ENCODE assay signal across 8 mouse cellular contexts in genomic region chr6:52713104-52713896, GRCm38 (mm10). TPM values are rescaled to one million over a fixed set of nuclear protein-coding genes. Genes with fewer than 3 reads are reported as not detected.
DNase-seq lines count a peak whose midpoint lies in the region; ATAC-seq and TF ChIP-seq lines count a peak whose summit lies in the region.

Tax1bp1 (plus strand) TSS chr6:52713729.

- peaks cover 0 to 11% of the 10 kb centered on the region in 2 experiments; a peak in 2 of 4 replicates for H3K36me3 ChIP-seq in MEL (ENCODE audit: control insufficient read depth in 1 of 2, insufficient read depth in 2 of 2, low read length in 2 of 2)
- H3K36me3 ChIP-seq in forebrain, embryonic 16.5 days (ENCODE audit: control insufficient read depth, insufficient read depth), result no peaks in the 10 kb centered on the region
- no peaks in the 10 kb centered on the region for H3K36me3 ChIP-seq in liver, postnatal 0 days (replicated peaks; ENCODE audit: insufficient read depth, low read length)
- H3K36me3 ChIP-seq in neural tube, embryonic 13.5 days, result no peaks in the 10 kb centered on the region
- H3K36me3 ChIP-seq in testis, adult 2 months (ENCODE audit: control insufficient read depth, insufficient read depth, low read length), result no peaks in the 10 kb centered on the region

- no peaks in the 10 kb centered on the region for H3K27me3 ChIP-seq in MEL (ENCODE audit: control insufficient read depth in 1 of 2, insufficient read depth in 2 of 2, low read length in 2 of 2)
- H3K27me3 ChIP-seq in forebrain, embryonic 16.5 days (replicated peaks; ENCODE audit: control insufficient read depth, insufficient read depth, low read length), result no peaks in the 10 kb centered on the region
- no peaks in the 10 kb centered on the region for H3K27me3 ChIP-seq in liver, postnatal 0 days (ENCODE audit: insufficient read depth, low read length)
- H3K27me3 ChIP-seq in neural tube, embryonic 13.5 days, result no peaks in the 10 kb centered on the region
- no peaks in the 10 kb centered on the region for H3K27me3 ChIP-seq in testis, adult 2 months (ENCODE audit: control insufficient read depth, insufficient read depth, low read length)

- peak within 1 kb of the TSS; percentile 90 for H3K9ac ChIP-seq in MEL (ENCODE audit: control insufficient read depth, low read depth, low read length, poor library complexity, severe bottlenecking)
- H3K9ac ChIP-seq in forebrain, embryonic 16.5 days (replicated peaks; ENCODE audit: low read depth, low read length), result peak within 1 kb of the TSS; percentile 89
- H3K9ac ChIP-seq in liver, postnatal 0 days (replicated peaks), result peak within 1 kb of the TSS; percentile 92
- H3K9ac ChIP-seq in neural tube, embryonic 13.5 days, result peak within 1 kb of the TSS; percentile 90

- TF ChIP-seq CTCF in MEL (IDR thresholded peaks at IDR 0.05 in 2 of 3, conservative IDR thresholded peaks at IDR 0.05 in 1 of 3; ENCODE audit: control insufficient read depth in 1 of 3, insufficient read depth in 1 of 3, low read depth in 2 of 3, low read length in 3 of 3, poor library complexity in 1 of 3, severe bottlenecking in 1 of 3), result no peak
- TF ChIP-seq CTCF in liver, postnatal 0 days (IDR thresholded peaks at IDR 0.05; ENCODE audit: low read depth), result no peak
- no peak for TF ChIP-seq CTCF in testis, adult 2 months (IDR thresholded peaks at IDR 0.05; ENCODE audit: control insufficient read depth, insufficient read depth, insufficient replicate concordance, low read depth, low read length)

- H3K4me1 ChIP-seq in MEL (ENCODE audit: control insufficient read depth in 1 of 2, insufficient read depth in 2 of 2, low read length in 2 of 2), result peaks cover 0 to 2% of the 10 kb centered on the region in 2 experiments; a peak in 1 of 4 replicates
- H3K4me1 ChIP-seq in forebrain, embryonic 16.5 days (replicated peaks; ENCODE audit: control insufficient read depth, insufficient read depth, low read length), result peaks cover 3% of the 10 kb centered on the region
- H3K4me1 ChIP-seq in liver, postnatal 0 days (ENCODE audit: insufficient read depth), result peaks cover 10% of the 10 kb centered on the region; the same call in 1 of the 2 replicates
- H3K4me1 ChIP-seq in neural tube, embryonic 13.5 days (replicated peaks), result peaks cover 14% of the 10 kb centered on the region
- no peaks in the 10 kb centered on the region; the same call in 1 of the 2 replicates for H3K4me1 ChIP-seq in testis, adult 2 months (ENCODE audit: control insufficient read depth, insufficient read depth, low read length)

- WGBS in forebrain, embryonic 16.5 days, result 3% methylated on average over 38 of the region's 38 CpGs
- WGBS in liver, postnatal 0 days (ENCODE audit: insufficient replicate concordance), result 1% methylated on average over 32 of the region's 38 CpGs
- 4% methylated on average over 38 of the region's 38 CpGs for WGBS in neural tube, embryonic 13.5 days

- no peaks in the 10 kb centered on the region for H3K9me3 ChIP-seq in MEL (replicated peaks; ENCODE audit: insufficient read depth, low read length)
- H3K9me3 ChIP-seq in forebrain, embryonic 16.5 days (ENCODE audit: control insufficient read depth, low read length), result no peaks in the 10 kb centered on the region
- H3K9me3 ChIP-seq in liver, postnatal 0 days (ENCODE audit: low read length), result no peaks in the 10 kb centered on the region
- H3K9me3 ChIP-seq in neural tube, embryonic 13.5 days, result no peaks in the 10 kb centered on the region

- peak; percentile 95 for DNase-seq in MEL (ENCODE audit: low read depth, low spot score)
- peak; percentile 95 for DNase-seq in cerebellum, adult 18-20 months
- peak; percentile 88 for DNase-seq in heart, postnatal 25 days (ENCODE audit: low spot score)
- DNase-seq in layer of hippocampus, adult 11-12 months (ENCODE audit: low spot score), result peak; percentile 91
- DNase-seq in liver, postnatal 0 days, result peak; percentile 95

- peak within 1 kb of the TSS; percentile 64 for H3K27ac ChIP-seq in MEL (ENCODE audit: control insufficient read depth, low read depth, low read length)
- H3K27ac ChIP-seq in forebrain, embryonic 16.5 days (ENCODE audit: low read length), result peak within 1 kb of the TSS; percentile 91
- H3K27ac ChIP-seq in liver, postnatal 0 days (ENCODE audit: low read depth), result peak within 1 kb of the TSS; percentile 97
- H3K27ac ChIP-seq in neural tube, embryonic 13.5 days (replicated peaks), result peak within 1 kb of the TSS; percentile 89
- H3K27ac ChIP-seq in testis, adult 2 months (ENCODE audit: control insufficient read depth, insufficient read depth, low read depth, low read length), result peak within 1 kb of the TSS; percentile 94

- TF ChIP-seq EP300 in MEL (IDR thresholded peaks at IDR 0.05; ENCODE audit: low read depth in 1 of 2, low read length in 2 of 2), result no peak
- no peak for TF ChIP-seq EP300 in liver, postnatal 0 days (IDR thresholded peaks at IDR 0.05; ENCODE audit: low read depth)

- peak within 1 kb of the TSS; percentile 92 to 98 for H3K4me3 ChIP-seq in MEL (ENCODE audit: control insufficient read depth in 1 of 2, insufficient read depth in 1 of 2, low read depth in 2 of 2, low read length in 2 of 2)
- peak within 1 kb of the TSS; percentile 99 for H3K4me3 ChIP-seq in forebrain, embryonic 16.5 days (replicated peaks; ENCODE audit: low read length)
- peak within 1 kb of the TSS; percentile 69 for H3K4me3 ChIP-seq in liver, postnatal 0 days (ENCODE audit: low read depth, low read length)
- peak within 1 kb of the TSS; percentile 86 for H3K4me3 ChIP-seq in neural tube, embryonic 13.5 days
- peak within 1 kb of the TSS; percentile 90 for H3K4me3 ChIP-seq in testis, adult 2 months (ENCODE audit: control insufficient read depth, low read depth, low read length)

- TF ChIP-seq POLR2A in MEL (IDR thresholded peaks at IDR 0.05; ENCODE audit: control insufficient read depth in 1 of 2, insufficient read depth in 1 of 2, low read depth in 1 of 2, low read length in 2 of 2, poor library complexity in 1 of 2), result peak; percentile 72 to 74
- peak; percentile 100 for TF ChIP-seq POLR2A in testis, adult 2 months (IDR thresholded peaks at IDR 0.05; ENCODE audit: control insufficient read depth, low read depth, low read length)

- intact Hi-C loops in heart, postnatal 25 days (cut with DNase I), result loop anchor here (5.0 kb wide), 1 partner anchor 71 kb away; the partner anchor contains the start of gene Hibadh

- no peak for TF ChIP-seq RAD21 in MEL (IDR thresholded peaks at IDR 0.05; ENCODE audit: low read depth, low read length)

- H3K79me2 ChIP-seq in MEL (ENCODE audit: control insufficient read depth, insufficient read depth, low read length, poor library complexity), result peaks cover 34% of the 10 kb centered on the region

- peak; percentile 100 for ATAC-seq in forebrain, embryonic 16.5 days
- ATAC-seq in liver, postnatal 0 days, result peak; percentile 96
- ATAC-seq in neural tube, embryonic 13.5 days (ENCODE audit: low read depth), result peak; percentile 98

- peak within 1 kb of the TSS; percentile 81 for H3K4me2 ChIP-seq in forebrain, embryonic 16.5 days (ENCODE audit: low read length)
- peak within 1 kb of the TSS; percentile 70 for H3K4me2 ChIP-seq in liver, postnatal 0 days (ENCODE audit: low read depth, low read length)
- H3K4me2 ChIP-seq in neural tube, embryonic 13.5 days, result peak within 1 kb of the TSS; percentile 69

TF ChIP-seq in MEL, 35 proteins besides CTCF, POLR2A, EP300 and RAD21 (continues in another document):
- TF ChIP-seq HCFC1 (IDR thresholded peaks at IDR 0.05; ENCODE audit: low read depth, low read length) (peak; percentile 81), ELF1 (IDR thresholded peaks at IDR 0.05; ENCODE audit: low read depth, low read length) (peak; percentile 89), SMC3 (IDR thresholded peaks at IDR 0.05; ENCODE audit: low read depth, low read length) (no peak), KAT2A (conservative IDR thresholded peaks at IDR 0.05; ENCODE audit: low read depth, low read length) (no peak), MEF2A (IDR thresholded peaks at IDR 0.05; ENCODE audit: extremely low read depth, insufficient replicate concordance, low read depth, low read length, poor library complexity, severe bottlenecking) (no peak), E2F4 (IDR thresholded peaks at IDR 0.05; ENCODE audit: borderline replicate concordance, low read depth, low read length) (no peak), USF2 (IDR thresholded peaks at IDR 0.05; ENCODE audit: borderline replicate concordance in 1 of 2, insufficient read depth in 1 of 2, low read depth in 1 of 2, low read length in 2 of 2) (no peak), RCOR1 (IDR thresholded peaks at IDR 0.05; ENCODE audit: low read depth, low read length) (0 out of 2 replicates have a peak, but pooled peaks have one; percentile 28), NELFE (IDR thresholded peaks at IDR 0.05; ENCODE audit: low read depth, low read length) (peak; percentile 84), MAX (IDR thresholded peaks at IDR 0.05; ENCODE audit: low read length) (peak; percentile 33; the same call in 1 of the 2 replicates), MYC (IDR thresholded peaks at IDR 0.05; ENCODE audit: low read depth, low read length) (0 out of 2 replicates have a peak, but pooled peaks have one; percentile 25), ZMIZ1 (IDR thresholded peaks at IDR 0.05; ENCODE audit: low read depth, low read length) (peak; percentile 65; the same call in 1 of the 2 replicates), CHD2 (IDR thresholded peaks at IDR 0.05; ENCODE audit: low read length) (no peak), MAFK (IDR thresholded peaks at IDR 0.05; ENCODE audit: borderline replicate concordance, low read depth, low read length) (peak; percentile 57; the same call in 1 of the 2 replicates), MYB (IDR thresholded peaks at IDR 0.05; ENCODE audit: low read depth, low read length) (no peak), MAZ (IDR thresholded peaks at IDR 0.05; ENCODE audit: low read depth, low read length) (no peak; the same call in 1 of the 2 replicates), TBP (IDR thresholded peaks at IDR 0.05; ENCODE audit: low read depth, low read length) (peak; percentile 75), MXI1 (IDR thresholded peaks at IDR 0.05; ENCODE audit: low read depth, low read length) (peak; percentile 67), TAL1 (IDR thresholded peaks at IDR 0.05; ENCODE audit: low read length) (no peak), TCF12 (IDR thresholded peaks at IDR 0.05; ENCODE audit: low read depth, low read length) (peak; percentile 58)

RNA-seq across cellular contexts. Expression of gene Tax1bp1, which starts in this region (rescaled TPM):
- 39.8 and 46.0 TPM in 2 replicates for total RNA-seq in MEL (2012; rRNA removed)
- polyA plus RNA-seq in MEL (2012; ENCODE audit: insufficient read depth in 1 of 2, insufficient read length in 2 of 2, low read depth in 1 of 2, low replicate concordance in 2 of 2, missing spikeins in 1 of 2), result 10 to 100 TPM in 1 of 2 experiments, not detected in 1; 45.6 TPM
- polyA plus RNA-seq in forebrain, embryonic 16.5 days (2015; fragmentation: Nextera tagmentation; extraction: Ambion mirVana), result 161 and 172 TPM in 2 replicates
- 100 to 1,000 TPM in 1 of 2 experiments, 10 to 100 TPM in 1; 98.5 to 123 TPM for total RNA-seq in heart, postnatal 25 days (2021)
- polyA plus RNA-seq in liver, postnatal 0 days (2015; fragmentation: Nextera tagmentation; extraction: Ambion mirVana), result 110 and 117 TPM in 2 replicates
- polyA plus RNA-seq in neural tube, embryonic 13.5 days (2015; fragmentation: Nextera tagmentation; extraction: Ambion mirVana), result 153 and 156 TPM in 2 replicates
- polyA plus RNA-seq in testis, adult 2 months (2012; rRNA removed), result 152 and 179 TPM in 2 replicates

Comparison
In these comparisons a context has a peak if more than half of its experiments do, and no peak if none do; other contexts are left out.
1. Peak in every context shown above with its lines: DNase-seq, ATAC-seq, H3K4me3 ChIP-seq and H3K27ac ChIP-seq.